Mouse (Mus musculus) cerebellum, adult 2 months (tissue): ENCODE measurements around the gene Hoxb8. TPM values are rescaled to one million over a fixed set of nuclear protein-coding genes. Genes with fewer than 3 reads are reported as not detected.

ENCODE experiments used
- DNase-seq, 2 experiments: peaks; one replicate each; pipeline ENCODE4 v3.0.0; 2021
- H3K27ac ChIP-seq: fragments of 200-500 bp; 2 replicates; pipeline ENCODE4 v1.5.1; 2012; ENCODE audit warnings: low read length, control low read depth, inconsistent platforms; ENCODE audit not compliant: insufficient read depth
- H3K27me3 ChIP-seq: fragments of 200-500 bp; 2 replicates; pipeline ENCODE4 v1.6.1; 2012; ENCODE audit warnings: inconsistent platforms, mild to moderate bottlenecking, low read length, moderate library complexity; ENCODE audit not compliant: control insufficient read depth, insufficient read depth
- H3K4me1 ChIP-seq: fragments of 200-500 bp; 2 replicates; pipeline ENCODE4 v1.6.1; 2011; ENCODE audit warnings: low read length; ENCODE audit not compliant: control insufficient read depth, insufficient read depth
- H3K4me3 ChIP-seq: fragments of 200-500 bp; replicated peaks from 2 replicates; pipeline ENCODE3; 2011; ENCODE audit warnings: mild to moderate bottlenecking, low read depth, low read length, control low read depth; ENCODE audit not compliant: insufficient read depth
- CTCF ChIP-seq: fragments of 200-500 bp; IDR thresholded peaks from 2 replicates; pipeline ENCODE4 v1.5.1; 2011; ENCODE audit warnings: low read depth, mild to moderate bottlenecking, control low read depth, low read length, moderate library complexity, borderline replicate concordance; ENCODE audit not compliant: insufficient read depth
- POLR2A ChIP-seq: fragments of 200-500 bp; IDR thresholded peaks from 2 replicates; pipeline ENCODE4 v1.6.1; 2011; ENCODE audit warnings: low read length, control low read depth, borderline replicate concordance; ENCODE audit not compliant: insufficient read depth
- WGBS: fragments of 180-500 bp; shearing (Covaris S2); methylation state at CpG from one replicate; pipeline ENCODE4 v1.1.7; 2018; 5-methylcytosine and 5-hydroxymethylcytosine counted together
- polyA plus RNA-seq: library from polyadenylated mRNA; depleted of rRNA; stranded (reverse); fragments of >200 nt; gene quantifications from 2 replicates; pipeline ENCODE4 v1.2.3, GENCODE M21; 2012

Hoxb8 gene
- polyA plus RNA-seq, 1 experiment: 0.11 TPM

GRCm38 (mm10) chr11:96289837-96290236 is 8.1 kb downstream of the Hoxb8 start:
- WGBS: 11% methylated on average over 6 of the region's 6 CpGs
- H3K4me3 ChIP-seq: no peak overlapping the region
- no peak for TF ChIP-seq POLR2A
- no peak for TF ChIP-seq CTCF
- peaks cover 30% of the 10 kb centered on the region; the same call in 1 of the 2 replicates for H3K27me3 ChIP-seq
- H3K4me1 ChIP-seq: no peaks in the 10 kb centered on the region
- no peak for DNase-seq
- H3K27ac ChIP-seq: no peak overlapping the region

DNA sequence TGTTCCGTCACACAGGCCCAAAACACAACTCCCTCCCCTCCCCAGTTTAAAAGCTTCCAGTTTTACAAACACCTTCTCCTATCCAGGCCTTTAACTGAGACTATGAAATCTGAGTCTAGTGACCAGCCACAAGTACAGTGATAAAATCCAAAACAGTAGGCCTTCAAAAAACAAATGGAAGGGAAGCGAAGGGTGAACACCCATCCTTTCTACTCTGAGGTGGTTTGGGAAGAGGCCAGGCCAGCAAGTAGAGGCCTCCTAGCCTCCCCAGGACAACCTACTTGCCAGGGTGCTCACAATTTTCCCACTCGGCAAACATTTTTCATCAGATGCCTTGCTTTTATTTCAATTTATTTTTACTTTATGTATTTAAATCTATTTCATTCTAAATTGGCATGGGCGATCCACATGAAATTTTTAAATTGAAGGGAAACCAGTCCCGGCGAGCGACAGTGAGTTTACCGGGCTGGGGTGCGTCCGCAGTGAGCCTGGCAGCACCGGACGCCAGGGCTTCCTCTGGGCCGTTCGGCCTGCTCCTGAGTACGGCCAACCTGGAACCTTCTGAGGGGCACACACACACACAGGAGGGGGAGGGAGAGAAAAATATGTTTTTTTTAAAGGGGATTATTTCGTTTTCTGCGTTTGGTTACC is 9.1 kb downstream of the Hoxb8 start:
- Histone ChIP-seq H3K27ac (no peak overlapping the region), H3K4me3 (no peak overlapping the region), H3K27me3 (peaks cover 32% of the 10 kb centered on the region; the same call in 1 of the 2 replicates), H3K4me1 (no peaks in the 10 kb centered on the region)
- no peak for TF ChIP-seq POLR2A
- TF ChIP-seq CTCF: no peak
- 12% methylated on average over 17 of the region's 17 CpGs for WGBS
- no peak for DNase-seq

DNA sequence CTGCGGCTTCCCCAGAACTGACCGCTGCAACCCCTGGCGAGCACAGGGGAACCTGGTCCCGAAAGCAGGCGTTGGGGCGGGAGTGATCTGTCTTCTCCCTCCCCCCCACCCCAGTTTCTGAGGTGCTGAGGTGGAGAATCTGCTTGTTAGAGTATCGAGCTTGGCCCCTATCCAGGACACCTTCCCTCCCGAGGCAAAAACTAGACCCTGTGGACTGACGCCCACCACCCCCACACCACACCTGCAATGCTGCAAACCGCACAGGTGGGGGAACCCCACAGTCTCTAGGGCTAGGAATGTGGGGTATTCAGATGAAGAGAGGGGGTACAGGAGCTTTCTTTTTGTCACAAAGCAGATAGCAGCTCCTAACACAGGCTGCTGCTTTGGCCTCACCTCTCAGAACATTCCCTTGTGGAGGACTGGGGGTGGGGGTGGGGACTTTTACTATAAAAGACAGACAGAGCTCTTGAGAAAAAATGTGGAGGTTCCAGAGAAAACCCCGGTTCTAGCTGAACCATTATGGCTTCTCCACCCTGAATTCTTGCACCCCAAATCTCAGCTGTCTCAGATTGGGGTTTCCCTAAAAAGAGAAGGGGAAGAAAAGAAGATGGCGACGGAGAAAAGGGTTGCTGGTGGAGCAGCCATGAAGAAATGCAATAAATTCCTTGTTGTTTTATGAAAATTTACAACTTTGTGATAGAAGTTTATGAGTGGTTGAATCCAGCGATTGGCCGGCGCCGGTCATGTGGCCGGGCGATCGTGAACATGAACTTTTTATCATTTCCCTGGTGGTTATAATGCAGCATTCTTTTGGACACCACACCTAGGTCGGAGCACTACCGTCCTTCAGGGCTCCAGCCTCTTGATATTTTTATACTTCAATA is 10.2 kb downstream of the Hoxb8 start, which contains the start of gene Hoxb6:
Hoxb6 (plus strand) TSS at position 796 of the 884 bp plus-strand sequence.
- Histone ChIP-seq H3K4me3 (no peak within 1 kb of the TSS), H3K4me1 (no peaks in the 10 kb centered on the region), H3K27me3 (peaks cover 26% of the 10 kb centered on the region; the same call in 1 of the 2 replicates), H3K27ac (no peak within 1 kb of the TSS)
- no peak for DNase-seq
- TF ChIP-seq CTCF: no peak
- WGBS: 2% methylated on average over 22 of the region's 22 CpGs

DNA sequence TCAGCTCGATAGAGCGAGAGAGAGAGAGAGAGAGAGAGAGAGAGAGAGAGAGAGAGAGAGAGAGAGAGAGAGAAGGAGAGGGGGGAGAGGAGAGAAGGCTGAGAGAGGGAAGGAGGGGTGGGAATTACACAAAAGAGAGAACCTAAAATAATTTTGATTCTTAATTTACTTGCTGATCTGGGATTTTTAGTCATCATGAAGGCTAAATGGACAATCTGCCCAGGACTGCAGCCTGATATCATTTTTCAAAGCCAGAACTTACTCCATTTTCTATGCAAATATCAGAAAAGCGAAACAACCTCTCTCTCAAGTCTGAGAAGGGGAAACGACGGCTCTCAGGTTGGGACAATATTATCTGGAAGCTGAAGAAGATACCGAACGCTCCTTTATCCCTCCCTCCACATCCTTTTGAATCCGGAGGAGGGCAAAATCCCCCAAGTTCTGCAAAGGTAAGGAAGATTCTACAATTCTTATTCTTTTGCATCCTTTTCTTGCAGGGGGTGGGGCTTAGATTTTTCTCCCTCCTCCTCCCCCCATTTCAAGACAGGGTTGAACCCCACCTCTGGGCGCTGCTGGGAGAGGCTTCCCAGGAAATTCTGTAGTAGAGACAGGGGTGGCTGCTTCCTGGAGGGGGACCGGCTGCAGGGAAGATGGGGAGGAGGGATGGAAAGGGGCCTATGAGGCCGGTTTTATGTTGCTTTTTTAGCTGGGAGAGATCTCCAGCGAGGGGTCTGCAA is 11.0 kb downstream of the Hoxb8 start:
- Histone ChIP-seq H3K4me3 (no peak overlapping the region), H3K27ac (no peak overlapping the region), H3K27me3 (peaks cover 23% of the 10 kb centered on the region; the same call in 1 of the 2 replicates), H3K4me1 (no peaks in the 10 kb centered on the region)
- no peak for DNase-seq
- TF ChIP-seq POLR2A: no peak
- TF ChIP-seq CTCF: no peak
- 4% methylated on average over 12 of the region's 12 CpGs for WGBS

DNA sequence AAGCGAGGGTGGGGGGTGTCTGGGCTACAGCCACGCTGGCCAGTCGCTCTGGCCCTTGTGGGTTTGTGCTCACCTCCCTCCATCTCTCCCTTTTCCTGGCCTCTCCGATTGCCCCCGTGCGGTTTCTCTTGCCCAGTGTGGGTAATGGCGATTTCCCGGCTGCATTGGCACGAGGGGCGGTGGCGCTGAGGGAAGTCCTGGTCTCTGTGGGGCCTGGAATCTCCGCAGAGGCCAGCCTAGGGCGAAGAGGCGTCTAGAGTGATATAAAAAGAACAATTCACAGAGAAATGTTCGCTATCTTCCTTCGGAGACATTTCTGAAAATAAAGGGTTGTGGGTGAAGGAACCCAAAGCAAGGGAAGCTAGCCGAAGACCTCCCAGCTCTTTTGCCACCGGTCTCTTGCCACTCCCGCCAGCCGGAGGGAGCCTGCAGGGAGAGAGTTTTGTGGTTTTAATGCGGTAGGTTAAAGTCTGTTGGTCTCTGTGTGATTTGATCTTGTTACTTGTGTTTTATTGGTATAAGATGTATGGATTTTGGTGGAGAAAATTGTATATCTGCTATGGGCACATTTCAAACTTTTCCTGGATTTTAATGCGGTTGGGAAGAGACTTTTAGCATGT is 11.7 kb downstream of the Hoxb8 start:
- Histone ChIP-seq H3K4me3 (no peak overlapping the region), H3K27me3 (peaks cover 23% of the 10 kb centered on the region; the same call in 1 of the 2 replicates), H3K4me1 (no peaks in the 10 kb centered on the region), H3K27ac (no peak overlapping the region)
- 2% methylated on average over 22 of the region's 22 CpGs for WGBS
- no peak for DNase-seq
- TF ChIP-seq POLR2A: no peak
- TF ChIP-seq CTCF: no peak

DNA sequence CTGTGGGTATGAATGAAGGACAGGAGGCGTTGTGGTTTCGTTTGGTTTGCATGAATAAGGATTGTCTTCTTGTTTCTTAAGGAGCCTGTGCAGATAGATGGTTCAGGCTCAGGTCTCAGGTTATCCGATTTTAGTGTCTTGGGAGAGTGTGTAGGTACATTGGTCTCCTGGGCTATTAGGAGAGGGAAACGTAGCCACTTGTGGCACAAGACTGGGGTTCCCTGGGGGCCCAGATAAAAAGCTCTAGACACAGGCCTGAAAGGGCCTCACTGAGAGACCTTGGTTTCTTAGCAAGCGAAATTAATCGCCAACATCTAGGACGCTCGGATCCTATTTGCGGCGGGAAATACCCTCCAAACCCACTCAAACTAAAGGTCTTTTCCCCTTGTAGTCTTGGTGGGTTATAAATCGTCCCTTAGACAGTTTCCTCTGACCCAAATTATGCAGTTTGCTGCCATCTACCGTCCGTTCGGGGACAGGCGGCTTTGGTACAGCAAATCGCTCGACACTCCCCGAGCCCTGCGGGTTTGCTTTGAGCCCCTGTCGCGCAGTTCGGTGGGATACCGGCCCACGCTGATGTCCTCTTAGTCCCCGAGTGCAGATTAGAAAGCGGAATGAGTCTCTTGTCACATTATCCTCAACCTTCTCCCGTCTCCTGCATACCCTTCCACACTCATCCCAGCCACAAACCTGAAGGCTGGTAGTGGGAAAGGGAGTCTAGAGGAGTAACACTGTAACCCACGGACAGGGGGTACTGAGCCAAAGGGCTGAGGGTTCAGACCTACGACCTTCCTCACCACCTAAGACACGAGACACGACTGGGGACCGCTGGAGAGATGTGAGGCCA is 12.8 kb downstream of the Hoxb8 start:
- TF ChIP-seq POLR2A: no peak
- TF ChIP-seq CTCF: peak; percentile 64
- Histone ChIP-seq H3K27ac (no peak overlapping the region), H3K4me3 (no peak overlapping the region), H3K27me3 (peaks cover 22% of the 10 kb centered on the region; the same call in 1 of the 2 replicates), H3K4me1 (no peaks in the 10 kb centered on the region)
- 2% methylated on average over 32 of the region's 32 CpGs for WGBS
- DNase-seq: peak; percentile 17 to 50
